Mouse (Mus musculus): ENCODE results near the gene Arel1. TPM values are rescaled to one million over a fixed set of nuclear protein-coding genes. Genes with fewer than 3 reads are reported as not detected.

Gene Arel1
- total RNA-seq, 2 experiments from 2014 or later, result 22.0 to 34.3 TPM

Other genes starting within 250 kb of the Arel1 start
- 269 and 281 TPM in 2 replicates for gene Npc2, start 197.7 kb downstream of the Arel1 start, total RNA-seq (2015)
- 190 and 192 TPM in 2 replicates for gene Npc2, start 197.7 kb downstream of the Arel1 start, total RNA-seq (2017)
- gene Isca2, start 197.6 kb downstream of the Arel1 start, total RNA-seq (2015), result 88.9 and 93.6 TPM in 2 replicates
- gene Isca2, start 197.6 kb downstream of the Arel1 start, total RNA-seq (2017), result 43.9 and 45.8 TPM in 2 replicates
- gene Ltbp2, start 94.4 kb downstream of the Arel1 start, total RNA-seq (2015), result 0.11 TPM in 1 of 2 replicates, not detected in the other
- gene Ltbp2, start 94.4 kb downstream of the Arel1 start, total RNA-seq (2017), result under 0.01 TPM in 1 of 2 replicates, not detected in the other
- gene Fcf1, start within 50 bp of the Arel1 start, total RNA-seq (2015), result 98.7 and 109 TPM in 2 replicates
- gene Fcf1, start within 50 bp of the Arel1 start, total RNA-seq (2017), result 88.8 and 107 TPM in 2 replicates
- 40.5 and 44.3 TPM in 2 replicates for gene Ylpm1, start 25.4 kb upstream of the Arel1 start, total RNA-seq (2015)
- gene Ylpm1, start 25.4 kb upstream of the Arel1 start, total RNA-seq (2017), result 31.0 and 35.2 TPM in 2 replicates
- 1.6 and 3.1 TPM in 2 replicates for gene Prox2, start 139.9 kb upstream of the Arel1 start, total RNA-seq (2015)
- gene Prox2, start 139.9 kb upstream of the Arel1 start, total RNA-seq (2017), result 2.0 and 6.0 TPM in 2 replicates
- 68.1 and 91.8 TPM in 2 replicates for gene Dlst, start 139.9 kb upstream of the Arel1 start, total RNA-seq (2015)
- 166 and 175 TPM in 2 replicates for gene Dlst, start 139.9 kb upstream of the Arel1 start, total RNA-seq (2017)
- 0.04 TPM in 1 of 2 replicates, not detected in the other for gene Rps6kl1, start 180.4 kb upstream of the Arel1 start, total RNA-seq (2015)
- gene Rps6kl1, start 180.4 kb upstream of the Arel1 start, total RNA-seq (2017), result 0.15 TPM in 1 of 2 replicates, not detected in the other
- 0.14 and 0.33 TPM in 2 replicates for gene Pgf, start 206.9 kb upstream of the Arel1 start, total RNA-seq (2015)
- gene Pgf, start 206.9 kb upstream of the Arel1 start, total RNA-seq (2017), result 0.18 TPM in 1 of 2 replicates, not detected in the other
- 26.4 and 33.8 TPM in 2 replicates for gene Eif2b2, start 248.6 kb upstream of the Arel1 start, total RNA-seq (2015)
- gene Eif2b2, start 248.6 kb upstream of the Arel1 start, total RNA-seq (2017), result 43.8 and 68.9 TPM in 2 replicates

Measured in megakaryocyte, adult 5-6 weeks (primary cell).